Mouse (Mus musculus) lung, postnatal 0 days (tissue): ENCODE measurements around the gene Rnf135.

Source experiments
- CTCF ChIP-seq: IDR thresholded peaks from 2 replicates; pipeline ENCODE4 v1.5.1; 2016; ENCODE audit warnings: antibody characterized with exemption, mild to moderate bottlenecking
- EP300 ChIP-seq: IDR thresholded peaks from 2 replicates; pipeline ENCODE4 v1.6.1; 2016; ENCODE audit warnings: antibody characterized with exemption, mild to moderate bottlenecking, control low read depth

DNA sequence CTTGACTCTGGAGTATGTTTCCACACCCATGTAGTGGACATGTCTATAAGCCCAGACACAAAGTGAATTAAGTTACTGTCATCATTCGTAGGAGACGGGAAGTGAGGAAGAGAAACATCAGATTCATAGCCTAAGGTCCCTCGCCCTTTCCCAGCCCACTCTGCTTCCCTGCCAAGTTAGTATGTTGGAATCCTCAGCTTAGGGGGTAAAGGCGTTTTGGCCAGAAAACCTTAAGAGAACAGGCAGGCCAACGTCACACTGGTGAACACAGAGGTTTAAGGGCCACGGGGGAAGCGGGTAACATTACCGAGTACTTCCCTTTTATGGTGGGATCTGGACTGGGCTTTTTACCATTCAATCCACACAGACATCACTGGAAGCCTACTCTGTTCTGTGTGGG is 28.1 kb upstream of the Rnf135 start:
- TF ChIP-seq CTCF (no peak), EP300 (no peak)
